Mouse (Mus musculus) limb, embryonic 15.5 days (tissue): ENCODE data around the gene Acsm2. TPM values are rescaled to one million over a fixed set of nuclear protein-coding genes. Genes with fewer than 3 reads are reported as not detected.
"Not testable (repeated sequence)": the region's sequence is repeated elsewhere in the genome, so short reads cannot be mapped to it uniquely, and the experiment has no call there.

Experiments used
- ATAC-seq: fragments of 200-750 bp; cut with Nextera tagmentation; 2 replicates; pipeline ENCODE4 v1.8.0; 2017; ENCODE audit warnings: low read depth, moderate TSS enrichment; ENCODE audit not compliant: insufficient number of reproducible peaks, low FRiP score, low TSS enrichment
- H3K27ac ChIP-seq: fragments of 300-500 bp; sonication (generic); 2 replicates; pipeline ENCODE4 v1.5.1; 2015; ENCODE audit warnings: moderate library complexity, mild to moderate bottlenecking, inconsistent platforms
- H3K27me3 ChIP-seq: fragments of 300-500 bp; sonication (generic); 2 replicates; pipeline ENCODE4 v1.6.1; 2015; ENCODE audit warnings: inconsistent platforms
- H3K36me3 ChIP-seq: fragments of 300-500 bp; sonication (generic); 2 replicates; pipeline ENCODE4 v1.6.1; 2015; ENCODE audit warnings: inconsistent platforms
- H3K4me1 ChIP-seq: fragments of 300-500 bp; sonication (generic); 2 replicates; pipeline ENCODE4 v1.6.1; 2015; ENCODE audit warnings: inconsistent platforms
- H3K4me2 ChIP-seq: fragments of 300-500 bp; sonication (generic); 2 replicates; pipeline ENCODE4 v1.6.1; 2015; ENCODE audit warnings: mild to moderate bottlenecking, inconsistent platforms
- H3K4me3 ChIP-seq: fragments of 300-500 bp; sonication (generic); 2 replicates; pipeline ENCODE4 v1.5.1; 2015; ENCODE audit warnings: mild to moderate bottlenecking, inconsistent platforms
- H3K9ac ChIP-seq: fragments of 300-500 bp; sonication (generic); 2 replicates; pipeline ENCODE4 v1.6.1; 2015; ENCODE audit warnings: inconsistent platforms
- H3K9me3 ChIP-seq: fragments of 300-500 bp; sonication (generic); 2 replicates; pipeline ENCODE4 v1.6.1; 2016; ENCODE audit warnings: inconsistent platforms
- WGBS: fragments of 180-500 bp; shearing (Covaris S2); methylation state at CpG from one replicate; pipeline ENCODE4 v1.1.7; 2015; 5-methylcytosine and 5-hydroxymethylcytosine counted together
- polyA plus RNA-seq: library from polyadenylated mRNA; unstranded; fragments of >200 nt; fragmentation: Nextera tagmentation; extraction: Ambion mirVana; gene quantifications from 2 replicates; pipeline ENCODE4 v1.2.1, GENCODE M21; 2015

Acsm2 gene
- polyA plus RNA-seq, 1 experiment from 2014 or later = not detected

DNA sequence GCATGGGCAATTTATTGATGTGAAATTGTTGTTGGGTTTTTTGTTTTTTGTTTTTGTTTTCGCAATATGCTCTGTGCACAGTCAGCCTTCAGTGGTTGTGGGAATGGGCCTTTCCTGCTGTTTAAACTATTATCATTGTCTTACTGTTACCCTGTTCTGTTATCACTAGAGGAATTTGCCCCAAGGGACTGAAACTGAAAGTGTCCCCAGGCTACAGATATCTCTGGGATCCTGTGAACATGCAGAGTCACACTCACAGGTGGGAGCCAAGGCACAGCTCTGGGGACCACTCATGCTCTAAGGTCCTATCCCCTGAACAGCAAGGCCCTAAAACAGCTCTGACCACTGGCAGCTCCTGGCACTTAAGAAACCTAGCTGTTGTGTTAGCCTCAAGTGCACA lies 27.0 kb upstream of the Acsm2 start:
- Histone ChIP-seq H3K4me2 (no peak overlapping the region), H3K9me3 (no peaks in the 10 kb centered on the region), H3K4me3 (no peak overlapping the region), H3K9ac (no peak overlapping the region), H3K27me3 (no peaks in the 10 kb centered on the region), H3K27ac (no peak overlapping the region), H3K4me1 (no peaks in the 10 kb centered on the region), H3K36me3 (no peaks in the 10 kb centered on the region)
- ATAC-seq = no peak
- 89% methylated on average over 1 of the region's 1 CpGs for WGBS

DNA sequence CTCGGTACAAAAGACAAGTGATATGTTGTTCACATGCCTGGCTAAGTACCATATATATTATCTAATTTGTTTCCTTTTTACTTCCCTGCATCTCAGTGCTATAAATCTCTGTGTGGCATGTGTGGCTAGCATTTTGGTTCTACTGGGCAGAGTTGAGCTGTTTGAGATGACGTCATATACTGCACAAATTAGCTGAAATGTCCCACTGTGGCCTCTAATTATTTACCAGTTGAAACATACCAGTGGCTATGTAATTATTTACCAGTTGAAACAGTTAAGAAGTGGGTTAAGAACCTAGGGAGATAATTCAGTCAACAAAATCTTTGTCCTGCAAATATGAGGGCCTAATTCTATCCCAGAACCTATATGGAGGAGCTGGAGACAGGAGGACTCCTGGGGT lies 26.6 kb upstream of the Acsm2 start:
- no peaks in the 10 kb centered on the region for H3K36me3 ChIP-seq
- H3K27me3 ChIP-seq = no peaks in the 10 kb centered on the region
- no peak overlapping the region for H3K9ac ChIP-seq
- H3K4me3 ChIP-seq = no peak overlapping the region
- no peak for ATAC-seq
- H3K4me2 ChIP-seq = no peak overlapping the region
- H3K9me3 ChIP-seq = no peaks in the 10 kb centered on the region
- H3K4me1 ChIP-seq = no peaks in the 10 kb centered on the region
- WGBS = 36% methylated on average over 2 of the region's 2 CpGs
- H3K27ac ChIP-seq = no peak overlapping the region

GRCm38 (mm10) chr7:119528617-119529016 lies 25.5 kb upstream of the Acsm2 start:
- no peaks in the 10 kb centered on the region for H3K27me3 ChIP-seq
- H3K36me3 ChIP-seq = no peaks in the 10 kb centered on the region
- 61% methylated on average over 7 of the region's 7 CpGs for WGBS
- H3K9ac ChIP-seq = no peak overlapping the region
- no peaks in the 10 kb centered on the region for H3K4me1 ChIP-seq
- H3K9me3 ChIP-seq = no peaks in the 10 kb centered on the region
- no peak for ATAC-seq
- no peak overlapping the region for H3K27ac ChIP-seq
- H3K4me2 ChIP-seq = no peak overlapping the region
- no peak overlapping the region for H3K4me3 ChIP-seq

DNA sequence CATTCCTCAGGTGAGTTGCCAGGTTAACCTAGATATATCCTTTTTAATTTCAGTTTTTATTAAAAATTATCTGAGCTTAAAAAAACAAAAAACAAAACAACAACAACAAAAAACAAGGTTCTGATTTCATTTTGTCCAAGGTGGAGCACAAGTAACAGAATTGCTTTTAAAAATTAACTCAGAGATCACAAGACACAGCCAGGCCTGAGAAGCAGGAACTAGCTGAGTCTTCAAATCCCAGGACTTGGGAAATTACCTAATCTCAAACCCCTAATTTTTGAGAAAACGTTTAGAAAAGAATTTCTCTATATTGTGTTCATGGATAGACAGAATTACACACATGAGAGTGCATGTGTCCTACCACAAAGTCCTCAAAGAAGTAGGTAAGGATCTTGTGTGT lies 21.2 kb upstream of the Acsm2 start:
- no peaks in the 10 kb centered on the region for H3K9me3 ChIP-seq
- H3K9ac ChIP-seq = no peak overlapping the region
- ATAC-seq = no peak
- H3K27me3 ChIP-seq = no peaks in the 10 kb centered on the region
- H3K4me3 ChIP-seq = no peak overlapping the region
- H3K36me3 ChIP-seq = no peaks in the 10 kb centered on the region
- H3K4me1 ChIP-seq = no peaks in the 10 kb centered on the region
- no peak overlapping the region for H3K4me2 ChIP-seq
- 43% methylated on average over 1 of the region's 1 CpGs for WGBS
- no peak overlapping the region for H3K27ac ChIP-seq

DNA sequence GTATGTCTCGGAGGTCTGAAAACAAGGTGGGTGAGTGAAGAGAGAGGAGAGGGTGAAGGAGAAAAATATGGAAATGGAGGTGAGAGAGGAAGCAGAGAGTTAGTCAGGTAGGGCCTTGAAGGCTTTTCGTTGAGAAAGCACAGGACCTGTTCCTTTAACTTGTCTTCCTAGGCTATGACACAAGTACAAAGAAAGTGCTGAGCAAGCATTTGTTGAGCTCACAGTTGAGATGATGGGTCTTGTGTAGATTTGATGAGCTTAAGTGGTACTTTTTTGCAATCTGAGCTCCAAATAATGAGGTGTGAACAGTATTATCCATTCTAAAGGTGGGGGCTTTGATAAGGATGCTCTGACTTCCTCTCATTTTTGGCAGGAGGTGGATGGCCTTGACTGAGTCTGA lies 19.8 kb upstream of the Acsm2 start:
- Histone ChIP-seq H3K4me3 (no peak overlapping the region), H3K4me1 (no peaks in the 10 kb centered on the region), H3K4me2 (no peak overlapping the region), H3K27me3 (no peaks in the 10 kb centered on the region), H3K9ac (no peak overlapping the region), H3K9me3 (no peaks in the 10 kb centered on the region), H3K27ac (no peak overlapping the region), H3K36me3 (no peaks in the 10 kb centered on the region)
- WGBS = 70% methylated on average over 2 of the region's 2 CpGs
- ATAC-seq = no peak

DNA sequence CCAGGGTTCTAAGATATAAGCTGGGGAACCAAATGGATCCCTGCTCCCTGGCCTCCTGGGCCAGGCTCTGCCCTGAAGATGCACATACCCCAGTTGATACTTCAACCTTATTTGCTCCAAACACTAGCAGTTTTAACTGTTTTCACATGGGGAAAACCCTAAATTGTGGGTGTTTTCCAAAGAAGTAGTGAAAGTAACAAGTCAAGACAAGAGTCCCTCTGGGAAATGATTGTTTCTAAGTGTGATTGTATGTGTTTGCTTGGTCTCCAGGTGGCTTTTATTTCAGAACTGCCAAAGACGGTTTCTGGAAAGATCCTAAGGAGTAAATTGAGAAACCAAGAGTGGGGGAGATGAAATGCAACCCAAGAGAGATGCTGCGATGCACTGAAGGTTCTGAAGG lies 11.7 kb upstream of the Acsm2 start:
- Histone ChIP-seq H3K27me3 (no peaks in the 10 kb centered on the region), H3K36me3 (no peaks in the 10 kb centered on the region), H3K4me1 (no peaks in the 10 kb centered on the region), H3K4me3 (no peak overlapping the region), H3K9me3 (no peaks in the 10 kb centered on the region), H3K9ac (no peak overlapping the region), H3K4me2 (no peak overlapping the region), H3K27ac (no peak overlapping the region)
- 62% methylated on average over 2 of the region's 2 CpGs for WGBS
- no peak for ATAC-seq

- Histone ChIP-seq H3K9ac (no peak overlapping the region), H3K4me1 (no peaks in the 10 kb centered on the region), H3K27me3 (no peaks in the 10 kb centered on the region), H3K27ac (no peak overlapping the region), H3K4me3 (no peak overlapping the region), H3K9me3 (no peaks in the 10 kb centered on the region), H3K36me3 (no peaks in the 10 kb centered on the region), H3K4me2 (no peak overlapping the region)
- ATAC-seq = no peak
These were observed 8.6 kb upstream of the Acsm2 start for GRCm38 (mm10) chr7:119545572-119545971.

DNA sequence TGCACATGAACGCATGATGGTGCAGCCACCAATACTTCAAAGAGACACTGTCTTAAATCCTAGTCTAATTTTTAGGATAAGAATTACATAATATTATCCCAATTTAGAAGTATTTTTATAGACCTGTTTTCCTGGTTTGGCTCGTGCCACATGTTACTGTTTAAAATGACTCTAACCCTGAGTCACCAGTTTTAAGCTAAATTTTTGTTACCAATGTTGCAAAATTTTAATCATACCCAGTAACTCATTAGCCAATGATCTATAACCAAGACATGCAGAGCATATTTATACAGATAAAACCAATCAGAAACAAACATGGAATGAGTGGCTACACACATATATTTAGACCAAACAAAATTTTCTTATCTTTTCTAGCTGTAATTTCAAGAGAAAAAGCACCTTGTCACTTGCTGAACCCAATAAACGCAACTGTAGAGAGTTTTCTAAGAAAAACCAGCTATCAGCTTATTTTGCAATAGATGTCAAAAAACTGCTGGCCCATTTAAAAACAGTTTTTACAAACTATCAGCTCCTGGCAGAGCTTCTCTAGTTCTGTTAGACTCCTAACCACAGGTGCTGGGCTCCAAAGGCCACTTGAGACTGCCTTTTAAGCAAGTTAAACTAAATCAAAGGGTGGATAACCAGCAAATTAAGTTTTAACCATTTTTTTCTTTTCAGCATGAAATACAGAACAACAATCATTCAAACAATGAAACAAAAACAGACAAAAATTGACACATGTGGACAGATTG lies 3.5 kb upstream of the Acsm2 start:
- H3K9me3 ChIP-seq = no peaks in the 10 kb centered on the region
- WGBS = 55% methylated on average over 3 of the region's 3 CpGs
- no peak overlapping the region for H3K9ac ChIP-seq
- no peaks in the 10 kb centered on the region for H3K36me3 ChIP-seq
- H3K27me3 ChIP-seq = no peaks in the 10 kb centered on the region
- H3K27ac ChIP-seq = no peak overlapping the region
- no peak overlapping the region for H3K4me2 ChIP-seq
- no peak for ATAC-seq
- H3K4me3 ChIP-seq = no peak overlapping the region
- no peaks in the 10 kb centered on the region for H3K4me1 ChIP-seq

- no peak overlapping the region for H3K4me3 ChIP-seq
- no peak overlapping the region for H3K9ac ChIP-seq
- no peaks in the 10 kb centered on the region for H3K36me3 ChIP-seq
- 82% methylated on average over 3 of the region's 3 CpGs for WGBS
- no peak overlapping the region for H3K27ac ChIP-seq
- H3K4me2 ChIP-seq = no peak overlapping the region
- no peaks in the 10 kb centered on the region for H3K9me3 ChIP-seq
- no peaks in the 10 kb centered on the region for H3K4me1 ChIP-seq
- no peak for ATAC-seq
- no peaks in the 10 kb centered on the region for H3K27me3 ChIP-seq
These were observed 5.8 kb downstream of the Acsm2 start for GRCm38 (mm10) chr7:119559789-119560451.

- no peak overlapping the region for H3K9ac ChIP-seq
- no peak overlapping the region for H3K27ac ChIP-seq
- H3K27me3 ChIP-seq = no peaks in the 10 kb centered on the region
- no peaks in the 10 kb centered on the region for H3K36me3 ChIP-seq
- ATAC-seq = no peak
- 69% methylated on average over 3 of the region's 3 CpGs for WGBS
- no peak overlapping the region for H3K4me2 ChIP-seq
- no peak overlapping the region for H3K4me3 ChIP-seq
- no peaks in the 10 kb centered on the region for H3K9me3 ChIP-seq
- no peaks in the 10 kb centered on the region for H3K4me1 ChIP-seq
These were observed 6.3 kb downstream of the Acsm2 start for GRCm38 (mm10) chr7:119560452-119560835.

GRCm38 (mm10) chr7:119561441-119561840 lies 7.3 kb downstream of the Acsm2 start:
- no peaks in the 10 kb centered on the region for H3K27me3 ChIP-seq
- H3K9ac ChIP-seq = no peak overlapping the region
- ATAC-seq = no peak
- H3K36me3 ChIP-seq = no peaks in the 10 kb centered on the region
- H3K27ac ChIP-seq = no peak overlapping the region
- WGBS = 51% methylated on average over 4 of the region's 4 CpGs
- H3K9me3 ChIP-seq = no peaks in the 10 kb centered on the region
- no peak overlapping the region for H3K4me2 ChIP-seq
- H3K4me3 ChIP-seq = no peak overlapping the region
- no peaks in the 10 kb centered on the region for H3K4me1 ChIP-seq

DNA sequence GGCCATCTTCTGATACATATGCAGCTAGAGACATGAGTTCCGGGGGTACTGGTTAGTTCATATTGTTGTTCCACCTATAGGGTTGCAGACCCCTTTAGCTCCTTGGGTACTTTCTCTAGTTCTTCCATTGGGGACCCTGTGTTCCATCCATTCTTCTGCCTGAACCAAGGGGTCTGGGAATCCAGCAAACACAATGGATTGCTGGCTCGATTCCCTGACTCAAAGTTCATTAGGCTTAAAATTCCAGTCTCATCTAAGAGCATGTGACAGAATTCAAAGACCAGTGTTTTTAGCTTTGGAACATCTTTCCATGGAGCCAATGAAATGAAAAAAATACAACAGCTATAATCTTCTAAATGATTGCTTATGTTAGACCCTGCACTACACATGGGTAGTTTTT lies 8.3 kb downstream of the Acsm2 start:
- 88% methylated on average over 2 of the region's 2 CpGs for WGBS
- H3K36me3 ChIP-seq, H3K27ac ChIP-seq, ATAC-seq, H3K4me1 ChIP-seq, H3K9ac ChIP-seq, H3K27me3 ChIP-seq, H3K4me2 ChIP-seq, H3K4me3 ChIP-seq, H3K9me3 ChIP-seq: not testable (repeated sequence)
